Mouse (Mus musculus): ENCODE data around the gene Hip1.

DNA sequence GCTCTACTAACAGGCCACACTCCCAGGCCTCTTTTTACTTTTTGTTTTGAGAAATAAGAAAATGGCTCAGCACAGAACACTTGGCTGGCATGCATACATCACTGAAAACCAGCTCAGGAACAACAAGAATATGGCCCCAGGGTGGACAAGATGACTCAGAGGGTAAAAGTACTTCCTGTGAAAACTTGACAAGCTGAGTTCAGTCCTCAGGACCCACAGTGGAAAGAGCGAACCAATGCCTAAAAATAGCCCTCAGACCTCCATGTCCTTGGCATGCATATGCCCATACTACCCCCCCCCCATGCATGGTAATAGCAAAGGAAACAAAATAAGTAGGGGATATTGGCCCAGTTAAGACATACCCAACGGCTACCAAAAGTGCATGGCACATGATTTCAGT, 15.0 kb downstream of the Hip1 start:
- TF ChIP-seq EP300 (IDR thresholded peaks at IDR 0.05; ENCODE audit: low read depth in 1 of 2, low read length in 2 of 2): no peak
- no peak for TF ChIP-seq CHD2 (IDR thresholded peaks at IDR 0.05; ENCODE audit: low read length)
- no peak for TF ChIP-seq CTCF (IDR thresholded peaks at IDR 0.05 in 2 of 3, conservative IDR thresholded peaks at IDR 0.05 in 1 of 3; ENCODE audit: control insufficient read depth in 1 of 3, insufficient read depth in 1 of 3, low read depth in 2 of 3, low read length in 3 of 3, poor library complexity in 1 of 3, severe bottlenecking in 1 of 3)
- TF ChIP-seq ZMIZ1 (IDR thresholded peaks at IDR 0.05; ENCODE audit: low read depth, low read length): no peak
- no peak for TF ChIP-seq SMC3 (IDR thresholded peaks at IDR 0.05; ENCODE audit: low read depth, low read length)
- no peak for TF ChIP-seq MAX (IDR thresholded peaks at IDR 0.05; ENCODE audit: low read length)
- TF ChIP-seq RAD21 (IDR thresholded peaks at IDR 0.05; ENCODE audit: low read depth, low read length): no peak
- TF ChIP-seq POLR2A (IDR thresholded peaks at IDR 0.05; ENCODE audit: control insufficient read depth in 1 of 2, insufficient read depth in 1 of 2, low read depth in 1 of 2, low read length in 2 of 2, poor library complexity in 1 of 2): no peak
- no peak for TF ChIP-seq BHLHE40 (IDR thresholded peaks at IDR 0.05; ENCODE audit: borderline replicate concordance, low read depth, low read length)
- no peak for TF ChIP-seq E2F4 (IDR thresholded peaks at IDR 0.05; ENCODE audit: borderline replicate concordance, low read depth, low read length)
- no peak for TF ChIP-seq MAZ (IDR thresholded peaks at IDR 0.05; ENCODE audit: low read depth, low read length)
- TF ChIP-seq USF1 (IDR thresholded peaks at IDR 0.05; ENCODE audit: low read depth, low read length): no peak
- TF ChIP-seq ETS1 (IDR thresholded peaks at IDR 0.05; ENCODE audit: low read depth, low read length): no peak

All from MEL (cell line).